Mouse (Mus musculus) cerebellum, adult (tissue): Measurements from ENCODE around the gene Cd8a.
"Not testable (repeated sequence)": the region's sequence is repeated elsewhere in the genome, so short reads cannot be mapped to it uniquely, and the experiment has no call there.

Experiments used
- ATAC-seq: cut with Nextera tagmentation; 2 replicates; pipeline ENCODE4 v1.9.2; 2017; ENCODE audit warnings: mild to moderate bottlenecking, moderate library complexity, mixed read lengths; ENCODE audit not compliant: insufficient number of reproducible peaks, low FRiP score, low TSS enrichment

Gene Cd8a

GRCm38 (mm10) chr6:71373249-71373775 lies at the start of gene Cd8a:
Gene Cd8a (plus strand): TSS chr6:71373427.
- ATAC-seq, result no peak

- ATAC-seq, result no peak
Measured at GRCm38 (mm10) chr6:71324816-71325215, 48.4 kb upstream of the Cd8a start.

GRCm38 (mm10) chr6:71329881-71330280 lies 43.3 kb upstream of the Cd8a start:
- ATAC-seq, result no peak

GRCm38 (mm10) chr6:71330486-71330885 lies 42.7 kb upstream of the Cd8a start:
- no peak for ATAC-seq

GRCm38 (mm10) chr6:71331491-71331890 lies 41.7 kb upstream of the Cd8a start:
- not testable (repeated sequence) for ATAC-seq

- ATAC-seq, result no peak
Measured at GRCm38 (mm10) chr6:71332236-71332965, 40.8 kb upstream of the Cd8a start.

GRCm38 (mm10) chr6:71333031-71333430 lies 40.2 kb upstream of the Cd8a start:
- ATAC-seq, result no peak

- ATAC-seq, result no peak
Measured at GRCm38 (mm10) chr6:71333578-71334273, 39.5 kb upstream of the Cd8a start.

- no peak for ATAC-seq
Measured at GRCm38 (mm10) chr6:71337666-71338065, 35.6 kb upstream of the Cd8a start.

- ATAC-seq, result no peak
Measured at GRCm38 (mm10) chr6:71338941-71339340, 34.3 kb upstream of the Cd8a start.

GRCm38 (mm10) chr6:71339351-71339750 lies 33.9 kb upstream of the Cd8a start:
- ATAC-seq, result no peak

GRCm38 (mm10) chr6:71341179-71341578 lies 32.0 kb upstream of the Cd8a start:
- no peak for ATAC-seq

- no peak for ATAC-seq
Measured at GRCm38 (mm10) chr6:71348006-71348405, 25.2 kb upstream of the Cd8a start.

- ATAC-seq, result no peak
Measured at GRCm38 (mm10) chr6:71351201-71351600, 22.0 kb upstream of the Cd8a start.

GRCm38 (mm10) chr6:71352201-71352600 lies 21.0 kb upstream of the Cd8a start:
- no peak for ATAC-seq

GRCm38 (mm10) chr6:71352866-71353427 lies 20.3 kb upstream of the Cd8a start:
- no peak for ATAC-seq

GRCm38 (mm10) chr6:71353722-71354121 lies 19.5 kb upstream of the Cd8a start:
- ATAC-seq, result no peak

- no peak for ATAC-seq
Measured at GRCm38 (mm10) chr6:71357493-71357892, 15.7 kb upstream of the Cd8a start.

- ATAC-seq, result no peak
Measured at GRCm38 (mm10) chr6:71360221-71360620, 13.0 kb upstream of the Cd8a start.

- ATAC-seq, result no peak
Measured at GRCm38 (mm10) chr6:71360751-71361150, 12.5 kb upstream of the Cd8a start.

GRCm38 (mm10) chr6:71361156-71361670 lies 12.0 kb upstream of the Cd8a start:
- no peak for ATAC-seq
